Mouse (Mus musculus) lung, adult 2 months (tissue): ENCODE data around the gene Opa3. TPM values are rescaled to one million over a fixed set of nuclear protein-coding genes. Genes with fewer than 3 reads are reported as not detected.

ENCODE experiments used
- DNase-seq: peaks from one replicate; pipeline ENCODE4 v3.0.0; 2022
- H3K4me1 ChIP-seq: fragments of 200-500 bp; 2 replicates; pipeline ENCODE4 v1.6.1; 2011; ENCODE audit warnings: low read length; ENCODE audit not compliant: control insufficient read depth, insufficient read depth
- H3K4me3 ChIP-seq: fragments of 200-500 bp; replicated peaks from 2 replicates; pipeline ENCODE3; 2011; ENCODE audit warnings: low read depth, mild to moderate bottlenecking, control low read depth, low read length; ENCODE audit errors: extremely low read depth
- CTCF ChIP-seq: fragments of 200-500 bp; IDR thresholded peaks from 2 replicates; pipeline ENCODE4 v1.5.1; 2011; ENCODE audit warnings: mild to moderate bottlenecking, low read length, control low read depth; ENCODE audit not compliant: insufficient read depth
- POLR2A ChIP-seq: fragments of 200-500 bp; IDR thresholded peaks from 2 replicates; pipeline ENCODE4 v1.6.1; 2011; ENCODE audit warnings: low read depth, mild to moderate bottlenecking, control low read depth, low read length, borderline replicate concordance; ENCODE audit errors: extremely low read depth
- WGBS: fragments of 180-500 bp; shearing (Covaris S2); methylation state at CpG from one replicate; pipeline ENCODE4 v1.1.7; 2018; 5-methylcytosine and 5-hydroxymethylcytosine counted together
- polyA plus RNA-seq: library from polyadenylated mRNA; depleted of rRNA; stranded (reverse); fragments of >200 nt; gene quantifications from 2 replicates; pipeline ENCODE4 v1.2.3, GENCODE M21; 2012

Gene Opa3
- polyA plus RNA-seq, 1 experiment, result 27.6 TPM

DNA sequence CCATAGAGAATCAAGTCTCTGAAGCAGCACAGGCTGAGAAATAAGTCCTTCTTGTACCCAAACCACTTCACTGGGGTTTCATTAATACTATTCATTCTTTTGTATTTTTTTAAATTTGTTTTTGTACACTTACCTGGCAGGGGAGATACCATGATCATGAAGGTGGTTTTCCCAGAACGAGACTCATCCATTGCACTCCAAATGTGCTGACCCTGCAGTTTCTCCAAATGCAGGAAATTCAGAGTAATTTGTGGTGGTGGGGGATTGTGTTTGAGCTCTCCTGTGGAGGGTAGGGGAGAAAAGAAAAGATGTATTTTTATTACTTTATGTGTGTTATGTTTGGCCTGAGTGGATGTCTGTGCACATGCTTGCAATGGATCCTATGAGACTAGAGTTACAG, 13.9 kb downstream of the Opa3 start:
- no peak overlapping the region for H3K4me3 ChIP-seq
- WGBS, result 88% methylated on average over 1 of the region's 1 CpGs
- no peak for DNase-seq
- H3K4me1 ChIP-seq, result peaks cover 6% of the 10 kb centered on the region
- TF ChIP-seq POLR2A, result no peak
- no peak for TF ChIP-seq CTCF

DNA sequence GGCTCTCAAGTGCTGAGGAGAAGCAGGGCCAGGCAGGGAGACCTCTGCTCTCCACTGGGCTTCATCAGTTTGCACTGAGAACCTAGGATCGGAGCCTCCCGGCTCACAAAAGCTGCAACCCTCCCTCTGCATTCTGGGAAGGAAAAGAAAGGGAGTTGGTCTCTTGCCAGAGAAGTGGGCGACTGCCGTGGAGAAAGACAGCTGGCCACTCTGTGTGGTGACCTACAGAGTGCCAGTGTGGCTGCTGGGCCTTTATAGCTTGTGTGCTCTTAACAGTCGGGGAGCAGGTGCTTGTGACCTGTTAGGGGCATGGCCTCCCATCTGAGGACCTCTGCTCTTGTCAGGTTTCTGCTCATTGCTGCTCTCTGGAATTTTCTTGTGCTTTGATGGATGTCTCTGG, 15.7 kb downstream of the Opa3 start:
- no peak for DNase-seq
- 55% methylated on average over 5 of the region's 5 CpGs for WGBS
- no peak for TF ChIP-seq CTCF
- TF ChIP-seq POLR2A, result no peak
- Histone ChIP-seq H3K4me1 (peaks cover 6% of the 10 kb centered on the region), H3K4me3 (no peak overlapping the region)

DNA sequence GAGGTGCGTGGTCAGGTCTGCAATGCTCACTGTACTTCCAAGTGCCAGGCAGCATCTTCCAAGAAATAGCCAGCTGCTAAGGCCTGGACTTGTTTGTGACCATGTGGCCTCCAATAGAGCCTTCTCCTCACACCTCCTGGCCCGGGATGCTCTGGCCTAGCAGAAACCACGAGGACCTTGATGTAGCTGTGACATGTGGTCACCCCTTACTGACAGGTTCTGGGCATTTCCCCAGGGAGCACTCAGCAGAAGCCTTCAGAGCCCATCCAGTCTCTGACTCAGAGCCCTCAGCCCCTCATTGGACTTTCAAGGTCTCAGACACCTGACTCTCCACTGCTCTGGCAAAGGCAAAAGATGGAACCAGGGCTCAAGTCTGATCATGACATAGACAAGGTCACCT, 16.9 kb downstream of the Opa3 start:
- no peak for DNase-seq
- Histone ChIP-seq H3K4me1 (no peaks in the 10 kb centered on the region; the same call in 1 of the 2 replicates), H3K4me3 (no peak overlapping the region)
- TF ChIP-seq CTCF (no peak), POLR2A (no peak)
- WGBS, result 67% methylated on average over 3 of the region's 3 CpGs

DNA sequence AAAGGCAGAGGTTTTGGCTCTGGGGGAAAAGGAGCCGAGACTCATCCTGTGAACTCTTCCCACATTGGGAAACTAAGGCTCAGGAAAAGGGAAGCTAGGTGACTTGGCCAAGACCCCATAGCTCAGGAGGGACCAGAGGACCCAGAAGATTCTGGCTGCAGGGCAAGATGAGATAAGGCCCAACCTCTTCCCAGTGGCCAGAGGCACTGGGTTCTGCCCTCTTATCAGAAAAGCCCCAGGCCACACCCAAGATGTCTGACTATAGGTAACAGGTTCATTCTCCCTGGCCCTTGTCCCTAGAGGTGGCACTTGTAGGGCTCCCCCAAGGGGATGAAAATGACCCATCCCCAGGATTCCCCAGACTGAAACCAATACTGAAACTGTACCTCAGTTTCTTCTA, 18.7 kb downstream of the Opa3 start:
- Histone ChIP-seq H3K4me1 (no peaks in the 10 kb centered on the region), H3K4me3 (no peak overlapping the region)
- DNase-seq, result no peak
- TF ChIP-seq CTCF, result no peak
- WGBS, result 100% methylated on average over 1 of the region's 1 CpGs

DNA sequence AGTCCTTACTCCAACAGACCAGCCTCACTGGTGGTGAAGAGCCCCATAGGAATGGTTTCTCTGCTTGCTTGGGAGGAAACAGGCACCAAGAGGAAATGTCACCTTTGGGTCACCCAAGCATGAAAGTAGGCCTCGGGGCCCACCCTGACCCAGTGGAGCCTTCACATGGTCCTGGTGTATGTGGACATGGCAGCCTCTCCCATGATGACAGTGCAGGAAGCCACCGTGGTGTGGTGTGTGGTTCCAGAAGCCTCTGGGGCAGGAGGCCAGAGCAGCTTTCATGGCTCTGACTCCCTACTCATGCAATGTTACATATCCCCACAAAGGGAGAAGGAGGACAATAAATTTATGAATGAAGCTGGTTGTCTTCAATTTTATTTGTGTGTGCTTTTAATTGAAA, 19.4 kb downstream of the Opa3 start:
- TF ChIP-seq CTCF (no peak), POLR2A (no peak)
- Histone ChIP-seq H3K4me1 (no peaks in the 10 kb centered on the region), H3K4me3 (no peak overlapping the region)
- 82% methylated on average over 2 of the region's 2 CpGs for WGBS
- DNase-seq, result no peak

DNA sequence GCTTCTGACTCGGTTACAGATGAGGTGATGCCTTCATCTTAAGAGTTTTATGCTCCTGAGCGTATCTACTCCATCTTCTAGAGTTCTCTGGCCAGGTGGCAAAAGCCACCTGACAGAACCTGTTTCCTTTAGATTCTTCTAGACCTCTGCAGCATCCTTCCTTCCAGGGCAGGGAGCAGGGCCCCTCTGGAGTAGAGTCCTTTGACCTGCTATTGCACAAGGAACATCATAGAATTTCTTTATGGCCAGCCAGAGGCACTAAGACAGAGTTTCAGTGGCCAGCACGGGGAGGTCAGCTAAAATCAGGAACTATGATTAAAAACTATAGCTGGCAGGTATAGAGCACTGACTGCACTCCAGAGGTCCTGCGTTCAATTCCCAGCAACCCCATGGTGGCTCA, 23.9 kb downstream of the Opa3 start:
- Histone ChIP-seq H3K4me1 (no peaks in the 10 kb centered on the region), H3K4me3 (no peak overlapping the region)
- TF ChIP-seq POLR2A, result no peak
- TF ChIP-seq CTCF, result no peak
- WGBS, result 83% methylated on average over 4 of the region's 4 CpGs
- no peak for DNase-seq

DNA sequence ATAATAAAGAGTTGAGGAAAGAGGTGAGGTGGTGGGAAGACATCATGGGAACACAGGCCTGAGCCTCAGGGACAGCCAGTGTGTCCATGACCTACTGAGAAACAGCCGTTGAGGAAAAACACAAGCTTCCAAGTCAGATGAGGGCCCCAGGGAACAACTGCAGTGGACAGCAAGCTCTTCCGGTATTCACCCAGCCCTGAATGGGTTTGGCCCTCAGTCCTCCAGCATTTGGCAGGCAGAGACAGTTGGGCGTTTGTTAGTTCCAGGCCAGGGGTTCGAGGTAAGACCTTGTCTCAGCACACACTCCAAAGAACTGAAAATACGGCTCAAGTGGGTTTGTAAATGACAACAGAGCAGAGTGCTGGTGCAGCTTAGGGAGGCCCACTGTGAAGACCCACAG, 25.3 kb downstream of the Opa3 start:
- Histone ChIP-seq H3K4me1 (no peaks in the 10 kb centered on the region; the same call in 1 of the 2 replicates), H3K4me3 (no peak overlapping the region)
- TF ChIP-seq CTCF, result no peak
- no peak for TF ChIP-seq POLR2A
- DNase-seq, result no peak
- WGBS, result 42% methylated on average over 5 of the region's 5 CpGs

DNA sequence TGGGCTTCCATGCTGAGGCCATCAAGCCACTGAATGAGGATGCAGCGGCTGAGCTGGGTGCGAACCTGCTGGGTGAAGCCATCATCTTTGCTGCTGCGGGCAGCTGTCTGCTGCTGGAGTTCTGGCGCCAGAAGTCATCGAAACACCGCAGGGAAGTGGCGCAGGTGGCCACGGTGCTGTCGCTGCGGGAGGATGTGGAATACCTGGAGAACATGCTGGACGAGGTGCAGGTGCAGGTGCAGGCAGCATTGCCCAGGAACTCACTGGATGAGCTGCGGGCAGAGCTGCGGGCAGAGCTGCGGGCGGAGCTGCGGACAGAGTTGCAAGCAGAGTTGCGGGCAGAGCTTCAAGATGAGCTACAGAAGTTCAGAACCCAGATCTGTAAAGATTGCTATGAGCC, 27.3 kb downstream of the Opa3 start:
- TF ChIP-seq POLR2A, result no peak
- no peak for TF ChIP-seq CTCF
- WGBS, result 91% methylated on average over 17 of the region's 17 CpGs
- DNase-seq, result no peak

DNA sequence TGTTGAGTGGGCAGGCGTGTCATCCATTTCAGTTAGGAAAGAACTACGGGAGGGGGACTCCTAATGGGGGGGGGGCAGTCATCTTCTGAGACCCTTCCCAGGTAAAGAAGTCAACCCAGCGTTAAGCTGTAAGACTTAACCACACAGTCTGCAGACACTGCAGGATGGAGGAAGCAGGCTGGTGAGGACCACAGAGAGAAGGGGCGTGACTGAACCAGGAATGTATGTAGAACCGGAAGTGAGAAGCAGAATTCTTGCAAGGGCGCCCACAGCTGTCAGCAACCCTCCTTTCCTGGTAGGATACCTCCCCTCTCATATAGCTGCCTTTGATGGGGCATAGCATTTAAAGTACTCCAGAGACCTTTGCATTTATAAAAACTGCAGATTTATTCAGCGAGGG, 28.4 kb downstream of the Opa3 start:
- H3K4me3 ChIP-seq, result no peak overlapping the region
- 72% methylated on average over 7 of the region's 7 CpGs for WGBS
- no peaks in the 10 kb centered on the region; the same call in 1 of the 2 replicates for H3K4me1 ChIP-seq
- TF ChIP-seq CTCF, result no peak
- TF ChIP-seq POLR2A, result no peak
- DNase-seq, result no peak

More for the DNA sequence above, 27.3 kb downstream of the Opa3 start:
- Histone ChIP-seq H3K4me1 (no peaks in the 10 kb centered on the region; the same call in 1 of the 2 replicates), H3K4me3 (no peak overlapping the region)

DNA sequence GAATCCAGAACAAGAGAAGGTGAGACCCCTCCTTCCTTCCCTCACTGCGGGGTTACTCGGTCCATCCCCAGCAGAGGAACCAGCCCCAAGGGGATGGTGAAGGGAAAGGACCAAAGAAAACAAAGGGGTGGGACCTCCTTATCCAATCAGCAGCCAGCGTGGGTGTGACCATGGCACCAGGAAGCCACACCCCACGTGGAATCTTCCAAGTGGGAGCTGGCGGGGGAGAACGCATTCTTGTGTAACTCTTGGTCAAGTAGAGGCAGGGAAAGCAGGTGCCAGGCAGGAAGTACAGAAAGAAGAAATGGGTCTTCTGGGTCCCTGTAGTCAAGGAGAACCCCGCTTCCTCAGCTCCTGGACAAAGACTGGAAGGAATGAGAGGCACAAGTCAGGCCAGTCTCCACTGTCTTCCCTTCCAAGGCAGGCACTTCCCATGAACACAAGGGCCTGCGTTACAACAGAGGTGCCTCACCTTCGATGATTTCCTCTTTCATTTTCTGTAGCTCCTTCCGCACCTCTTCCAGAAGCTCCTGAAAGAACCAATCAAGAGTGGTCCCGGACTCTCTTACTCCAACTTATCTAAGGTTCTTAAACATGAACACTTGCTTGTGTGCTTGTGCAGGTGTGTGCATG, 29.4 kb downstream of the Opa3 start:
- DNase-seq, result peak; percentile 81
- WGBS, result 30% methylated on average over 11 of the region's 11 CpGs

DNA sequence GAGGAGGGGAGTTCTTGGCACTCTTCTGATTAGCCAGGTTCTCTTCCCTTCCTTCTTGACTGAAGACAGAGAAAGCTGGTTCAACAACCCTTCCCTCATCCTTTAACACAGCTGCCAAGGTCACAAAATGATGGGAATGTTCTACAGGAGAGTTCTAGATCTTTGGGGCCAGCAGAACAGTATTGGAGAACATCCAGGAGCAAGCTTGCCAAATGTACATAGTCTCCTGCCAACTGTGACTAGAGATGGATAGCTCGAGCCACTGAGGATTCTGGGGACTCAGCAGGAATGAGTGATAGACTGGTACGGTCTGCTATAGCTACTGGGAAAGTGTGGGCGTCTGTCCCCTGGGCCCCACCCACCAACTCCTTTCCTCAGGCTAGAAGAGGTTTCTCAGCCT, 30.2 kb downstream of the Opa3 start:
- DNase-seq, result no peak
- H3K4me3 ChIP-seq, result no peak overlapping the region
- TF ChIP-seq CTCF (no peak), POLR2A (no peak)
- 26% methylated on average over 3 of the region's 3 CpGs for WGBS
- no peaks in the 10 kb centered on the region; the same call in 1 of the 2 replicates for H3K4me1 ChIP-seq

More for the DNA sequence above, 29.4 kb downstream of the Opa3 start:
- TF ChIP-seq CTCF (no peak), POLR2A (0 out of 2 replicates have a peak, but pooled peaks have one; percentile 31)
- Histone ChIP-seq H3K4me1 (no peaks in the 10 kb centered on the region; the same call in 1 of the 2 replicates), H3K4me3 (peak overlapping the region; percentile 11)
